Mouse (Mus musculus) kidney, embryonic 14.5 days (tissue): ENCODE measurements around the gene Pxylp1. TPM values are rescaled to one million over a fixed set of nuclear protein-coding genes. Genes with fewer than 3 reads are reported as not detected.

Experiments used
- ATAC-seq: fragments of 200-750 bp; cut with Nextera tagmentation; 2 replicates; pipeline ENCODE4 v1.8.0; 2017; ENCODE audit warnings: moderate number of reproducible peaks, mild to moderate bottlenecking, moderate TSS enrichment, moderate library complexity; ENCODE audit not compliant: low FRiP score, low TSS enrichment
- H3K27ac ChIP-seq: fragments of 300-500 bp; sonication (generic); 2 replicates; pipeline ENCODE4 v1.5.1; 2014; ENCODE audit warnings: low read depth, mild to moderate bottlenecking, low read length, moderate library complexity, mixed read lengths
- H3K27me3 ChIP-seq: fragments of 300-500 bp; sonication (generic); 2 replicates; pipeline ENCODE4 v1.6.1; 2014; ENCODE audit warnings: mild to moderate bottlenecking, low read length; ENCODE audit not compliant: control insufficient read depth, insufficient read depth
- H3K36me3 ChIP-seq: fragments of 300-500 bp; sonication (generic); 2 replicates; pipeline ENCODE4 v1.6.1; 2014; ENCODE audit warnings: low read length, mixed read lengths; ENCODE audit not compliant: control insufficient read depth, insufficient read depth
- H3K4me1 ChIP-seq: fragments of 300-500 bp; sonication (generic); 2 replicates; pipeline ENCODE4 v1.6.1; 2014; ENCODE audit warnings: low read length, mixed read lengths; ENCODE audit not compliant: control insufficient read depth, insufficient read depth
- H3K4me2 ChIP-seq: fragments of 300-500 bp; sonication (generic); replicated peaks from 2 replicates; pipeline ENCODE4 v1.6.1; 2014; ENCODE audit warnings: low read depth, mild to moderate bottlenecking, low read length
- H3K4me3 ChIP-seq: fragments of 300-500 bp; sonication (generic); 2 replicates; pipeline ENCODE4 v1.5.1; 2014; ENCODE audit warnings: mild to moderate bottlenecking, low read length
- H3K9ac ChIP-seq: fragments of 300-500 bp; sonication (generic); 2 replicates; pipeline ENCODE4 v1.6.1; 2014; ENCODE audit warnings: low read depth, mild to moderate bottlenecking, low read length, moderate library complexity
- H3K9me3 ChIP-seq: fragments of 300-500 bp; sonication (generic); 2 replicates; pipeline ENCODE4 v1.6.1; 2016; ENCODE audit warnings: low read length; ENCODE audit not compliant: control insufficient read depth
- WGBS: fragments of 180-500 bp; shearing (Covaris S2); extraction: QIAGEN DNeasy Blood & Tissue Kit; methylation state at CpG from one replicate; pipeline ENCODE4 v1.1.7; 2014; 5-methylcytosine and 5-hydroxymethylcytosine counted together
- polyA plus RNA-seq: library from polyadenylated mRNA; unstranded; fragments of >200 nt; fragmentation: Nextera tagmentation; extraction: Ambion mirVana; gene quantifications from 2 replicates; pipeline ENCODE4 v1.2.1, GENCODE M21; 2014

The Pxylp1 gene
- polyA plus RNA-seq, 1 experiment from 2014 or later = 19.3 TPM

DNA sequence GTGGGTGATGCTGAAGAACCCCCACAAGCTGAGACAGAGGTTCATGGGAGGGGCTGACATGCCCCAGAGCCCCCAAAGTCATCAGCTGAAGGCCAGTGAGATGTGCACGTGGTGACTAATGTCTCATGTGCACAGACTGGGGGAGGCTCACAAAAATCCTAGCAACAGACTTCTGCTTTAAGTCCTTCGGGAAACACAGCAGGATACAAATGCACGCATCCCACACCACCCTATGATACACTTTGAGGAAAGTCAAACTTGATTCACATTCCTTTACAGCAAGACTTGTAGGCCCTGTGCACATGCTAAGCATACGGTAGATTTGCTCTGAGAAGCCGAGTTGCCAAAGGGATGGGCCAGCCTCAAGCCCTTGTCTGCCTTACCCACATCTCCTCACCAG is 53.1 kb downstream of the Pxylp1 start:
- no peak overlapping the region for H3K27ac ChIP-seq
- H3K9me3 ChIP-seq = 0 out of 2 replicates have a peak, but pooled peaks cover 3% of the 10 kb centered on the region
- H3K4me1 ChIP-seq = no peaks in the 10 kb centered on the region
- WGBS = 90% methylated on average over 5 of the region's 5 CpGs
- H3K4me3 ChIP-seq = no peak overlapping the region
- H3K4me2 ChIP-seq = no peak overlapping the region
- no peaks in the 10 kb centered on the region for H3K36me3 ChIP-seq
- H3K9ac ChIP-seq = no peak overlapping the region
- no peaks in the 10 kb centered on the region for H3K27me3 ChIP-seq
- no peak for ATAC-seq

DNA sequence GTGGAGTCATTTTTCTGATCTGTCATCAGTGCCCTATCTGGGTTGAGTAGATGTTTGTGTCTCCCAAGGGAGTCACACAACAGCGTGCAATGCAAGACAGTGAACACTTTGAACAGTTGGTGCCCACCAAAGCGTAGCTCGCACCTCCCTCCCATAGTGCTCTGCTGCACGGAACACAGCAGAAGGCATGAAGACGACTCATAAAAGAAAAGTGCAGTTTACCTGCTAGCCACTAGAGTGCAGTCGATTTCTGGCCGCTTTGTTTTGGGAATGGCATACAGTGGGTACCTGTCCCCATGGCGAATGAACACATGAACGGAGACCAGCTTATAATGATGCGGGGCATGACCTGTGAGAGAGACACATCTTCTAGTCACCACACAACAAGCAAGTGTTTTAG is 53.6 kb downstream of the Pxylp1 start:
- Histone ChIP-seq H3K4me3 (no peak overlapping the region), H3K4me2 (no peak overlapping the region; the same call in 1 of the 2 replicates), H3K4me1 (no peaks in the 10 kb centered on the region), H3K36me3 (no peaks in the 10 kb centered on the region), H3K27me3 (no peaks in the 10 kb centered on the region), H3K9ac (no peak overlapping the region), H3K9me3 (0 out of 2 replicates have a peak, but pooled peaks cover 3% of the 10 kb centered on the region), H3K27ac (no peak overlapping the region)
- WGBS = 30% methylated on average over 10 of the region's 10 CpGs
- peak; percentile 62 for ATAC-seq

DNA sequence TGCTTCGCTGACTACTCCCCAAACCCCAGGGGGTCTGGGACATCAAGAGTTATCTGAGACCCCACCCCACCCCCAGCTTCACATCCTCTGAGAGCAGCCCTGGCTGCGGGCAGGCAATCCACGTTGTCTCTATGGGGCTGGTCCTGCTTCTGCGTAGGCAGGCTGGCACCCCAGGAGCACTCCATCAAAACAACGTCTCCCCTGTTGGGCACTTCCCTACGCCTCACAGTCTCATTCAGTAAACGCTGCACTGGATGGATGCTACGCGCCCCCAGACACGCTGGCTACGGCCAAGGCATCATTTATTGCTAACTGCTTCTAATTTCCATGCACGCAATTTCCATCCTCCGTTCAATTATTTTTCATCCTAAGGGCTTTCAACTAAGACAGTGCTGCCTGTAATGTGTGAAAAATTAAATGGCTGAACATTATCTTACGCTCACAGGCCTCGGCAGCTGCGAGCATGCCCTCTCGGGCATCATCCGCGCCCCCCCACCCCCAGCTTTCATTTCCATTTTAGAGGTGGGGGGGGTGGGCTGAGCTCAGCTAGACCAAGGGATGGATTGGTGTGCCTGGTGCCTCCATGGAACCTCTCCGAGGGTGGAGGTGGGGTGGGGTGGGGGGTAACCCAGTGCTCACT is 54.6 kb downstream of the Pxylp1 start:
- no peaks in the 10 kb centered on the region for H3K4me1 ChIP-seq

DNA sequence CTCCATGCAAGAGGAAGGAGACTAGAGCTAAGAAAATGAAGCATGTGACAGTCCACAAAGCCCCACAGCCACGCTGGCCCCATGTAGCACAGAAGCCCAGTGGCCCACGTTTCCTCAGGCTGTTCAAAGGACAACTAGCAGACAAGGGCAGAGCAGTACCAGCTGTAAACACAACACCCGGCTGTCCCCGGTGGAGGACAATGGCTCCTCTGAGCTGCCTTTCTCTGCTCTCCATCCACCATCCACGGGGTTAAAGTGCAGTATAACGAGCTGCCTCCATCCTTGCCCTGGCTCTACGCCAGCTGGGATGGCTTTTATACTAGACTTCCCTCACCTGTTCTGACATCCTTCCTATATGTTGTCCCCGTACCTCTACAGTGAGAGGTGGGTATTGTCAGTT is 55.5 kb downstream of the Pxylp1 start:
- ATAC-seq = no peak
- Histone ChIP-seq H3K4me3 (no peak overlapping the region), H3K9me3 (no peaks in the 10 kb centered on the region), H3K36me3 (no peaks in the 10 kb centered on the region), H3K27me3 (no peaks in the 10 kb centered on the region), H3K4me1 (no peaks in the 10 kb centered on the region), H3K27ac (no peak overlapping the region), H3K9ac (no peak overlapping the region), H3K4me2 (no peak overlapping the region)
- 37% methylated on average over 8 of the region's 8 CpGs for WGBS

More for the DNA sequence above, 54.6 kb downstream of the Pxylp1 start:
- Histone ChIP-seq H3K4me3 (no peak overlapping the region), H3K9me3 (0 out of 2 replicates have a peak, but pooled peaks cover 3% of the 10 kb centered on the region), H3K36me3 (no peaks in the 10 kb centered on the region), H3K9ac (no peak overlapping the region), H3K4me2 (no peak overlapping the region), H3K27me3 (no peaks in the 10 kb centered on the region), H3K27ac (no peak overlapping the region)
- whole genome bisulfite sequencing = 60% methylated on average over 20 of the region's 20 CpGs
- no peak for ATAC-seq

DNA sequence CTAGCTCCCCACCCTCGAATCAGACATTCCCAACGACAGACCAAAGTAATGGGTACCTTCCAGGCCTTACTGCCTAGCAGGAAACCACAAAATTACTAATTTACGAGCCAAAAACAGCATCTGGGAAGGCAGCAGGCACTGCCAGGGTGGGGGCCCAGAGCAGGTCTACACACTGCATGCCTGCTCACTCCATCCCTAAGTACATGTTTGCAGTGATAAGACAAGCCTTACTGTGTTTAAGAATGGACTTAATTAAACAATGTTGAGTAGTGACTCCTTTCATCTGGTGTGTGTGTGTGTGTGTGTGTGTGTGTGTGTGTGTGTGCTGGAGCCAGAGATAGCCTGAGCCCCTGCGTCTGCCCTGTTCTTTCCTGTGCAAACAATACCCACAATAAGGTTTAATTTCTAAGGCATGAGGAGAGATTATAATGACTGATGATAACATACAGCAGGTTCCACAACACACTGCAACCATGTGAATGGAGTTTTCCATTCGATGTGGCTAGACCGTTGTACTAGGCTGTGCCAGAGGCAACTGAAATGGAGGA is 57.0 kb downstream of the Pxylp1 start:
- ATAC-seq = no peak
- no peaks in the 10 kb centered on the region for H3K36me3 ChIP-seq
- WGBS = 87% methylated on average over 6 of the region's 6 CpGs
- no peaks in the 10 kb centered on the region for H3K9me3 ChIP-seq
- H3K27ac ChIP-seq = no peak overlapping the region
- no peaks in the 10 kb centered on the region for H3K27me3 ChIP-seq
- no peak overlapping the region for H3K4me2 ChIP-seq
- H3K4me3 ChIP-seq = no peak overlapping the region
- H3K4me1 ChIP-seq = no peaks in the 10 kb centered on the region
- H3K9ac ChIP-seq = no peak overlapping the region

DNA sequence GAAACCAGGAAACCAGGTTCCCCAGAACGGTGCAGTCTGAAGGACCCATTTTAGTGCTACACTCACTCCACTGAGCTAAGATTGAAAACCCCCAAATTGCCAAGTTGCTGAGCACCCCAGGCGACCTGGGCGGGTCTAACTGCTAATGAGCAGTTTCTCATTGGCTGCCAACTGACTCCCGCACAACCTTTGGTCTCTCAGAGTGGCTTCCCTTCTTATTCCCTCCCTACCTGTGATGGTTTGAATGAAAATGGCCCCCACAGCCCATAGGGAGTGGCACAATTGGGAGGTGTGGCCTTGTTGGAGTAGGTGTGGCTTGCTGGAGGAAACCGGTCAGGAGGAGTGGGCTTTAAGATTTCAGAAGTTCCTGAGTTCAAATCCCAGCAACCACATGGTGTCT is 58.9 kb downstream of the Pxylp1 start:
- Histone ChIP-seq H3K27ac (no peak overlapping the region), H3K36me3 (no peaks in the 10 kb centered on the region), H3K9ac (no peak overlapping the region), H3K9me3 (no peaks in the 10 kb centered on the region), H3K4me1 (no peaks in the 10 kb centered on the region), H3K27me3 (no peaks in the 10 kb centered on the region), H3K4me2 (no peak overlapping the region), H3K4me3 (no peak overlapping the region)
- ATAC-seq = no peak
- 63% methylated on average over 5 of the region's 5 CpGs for WGBS

DNA sequence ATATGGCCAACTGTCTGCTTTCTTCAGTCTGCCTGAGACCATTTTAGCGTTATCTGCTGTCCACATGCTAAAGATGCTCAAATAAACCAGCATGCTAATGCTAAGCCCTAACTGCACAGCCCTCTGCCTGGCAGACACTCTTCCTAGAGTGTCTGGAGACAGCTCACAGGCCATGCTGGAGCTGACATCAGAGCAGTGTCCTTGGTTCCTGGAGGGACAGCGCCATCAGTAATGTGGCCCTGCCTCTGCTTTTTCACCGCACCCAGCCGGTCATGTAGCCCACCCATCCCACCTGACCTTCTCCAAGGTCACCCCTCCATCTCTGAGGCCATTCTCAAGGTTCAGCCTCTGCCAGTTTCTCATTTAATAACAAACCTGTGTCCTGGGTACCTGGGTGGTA is 60.0 kb downstream of the Pxylp1 start:
- Histone ChIP-seq H3K36me3 (no peaks in the 10 kb centered on the region), H3K9me3 (no peaks in the 10 kb centered on the region), H3K4me2 (no peak overlapping the region), H3K27me3 (no peaks in the 10 kb centered on the region), H3K27ac (no peak overlapping the region), H3K4me1 (no peaks in the 10 kb centered on the region), H3K9ac (no peak overlapping the region), H3K4me3 (no peak overlapping the region)
- ATAC-seq = no peak
- WGBS = 69% methylated on average over 4 of the region's 4 CpGs

DNA sequence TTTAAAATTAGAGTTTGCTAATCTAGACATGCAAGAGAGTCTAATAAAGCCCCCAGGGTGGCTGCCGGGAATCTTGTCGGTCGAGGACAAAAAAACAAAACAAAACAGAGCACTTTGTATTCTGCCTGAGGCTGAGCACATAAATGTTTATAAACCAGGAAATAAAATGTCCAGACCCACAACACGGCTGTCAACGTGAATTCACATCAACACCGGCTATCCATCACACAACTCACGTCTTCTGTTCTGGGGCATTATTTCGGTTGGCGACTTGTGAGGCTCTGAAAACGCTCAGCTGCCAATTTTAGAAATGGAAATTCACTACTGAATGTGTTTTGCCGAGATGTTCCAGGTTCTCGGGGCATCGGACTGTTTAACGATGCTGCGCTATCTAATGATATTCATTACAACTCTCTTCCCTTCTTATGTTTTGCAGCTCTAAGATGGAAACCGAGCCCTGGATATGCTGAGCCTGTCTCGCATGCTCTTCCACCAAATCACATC is 61.6 kb downstream of the Pxylp1 start:
- Histone ChIP-seq H3K9me3 (no peaks in the 10 kb centered on the region), H3K27ac (no peak overlapping the region), H3K27me3 (no peaks in the 10 kb centered on the region), H3K9ac (no peak overlapping the region), H3K4me2 (no peak overlapping the region), H3K4me1 (no peaks in the 10 kb centered on the region), H3K4me3 (no peak overlapping the region), H3K36me3 (no peaks in the 10 kb centered on the region)
- WGBS = 82% methylated on average over 17 of the region's 17 CpGs
- no peak for ATAC-seq

DNA sequence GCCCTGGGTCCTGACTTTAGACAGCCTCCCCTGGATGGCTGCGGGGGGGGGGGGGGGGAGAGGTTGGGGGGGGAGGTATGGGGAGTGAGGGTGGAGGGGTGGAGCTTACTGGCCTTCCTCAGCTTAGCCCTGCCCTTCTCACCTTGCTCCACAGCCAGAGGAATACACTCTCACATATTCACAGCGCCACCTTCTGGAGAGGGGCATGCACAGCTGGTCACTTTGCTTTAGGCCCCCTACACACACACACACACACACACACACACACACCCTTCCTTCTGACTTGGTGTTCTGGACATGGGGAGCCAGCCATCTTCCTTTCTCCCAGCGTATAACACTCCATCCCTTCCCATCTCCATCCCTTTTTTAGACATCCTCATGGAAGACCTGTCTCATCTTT is 62.8 kb downstream of the Pxylp1 start:
- no peaks in the 10 kb centered on the region for H3K27me3 ChIP-seq
- H3K4me2 ChIP-seq = no peak overlapping the region
- WGBS = 92% methylated on average over 2 of the region's 3 CpGs
- H3K36me3 ChIP-seq = no peaks in the 10 kb centered on the region
- H3K4me1 ChIP-seq = no peaks in the 10 kb centered on the region
- H3K9me3 ChIP-seq = no peaks in the 10 kb centered on the region
- H3K9ac ChIP-seq = no peak overlapping the region
- H3K4me3 ChIP-seq = no peak overlapping the region
- ATAC-seq = no peak
- no peak overlapping the region for H3K27ac ChIP-seq
